Mouse (Mus musculus): ENCODE results near the gene Kcnip1.

DNA sequence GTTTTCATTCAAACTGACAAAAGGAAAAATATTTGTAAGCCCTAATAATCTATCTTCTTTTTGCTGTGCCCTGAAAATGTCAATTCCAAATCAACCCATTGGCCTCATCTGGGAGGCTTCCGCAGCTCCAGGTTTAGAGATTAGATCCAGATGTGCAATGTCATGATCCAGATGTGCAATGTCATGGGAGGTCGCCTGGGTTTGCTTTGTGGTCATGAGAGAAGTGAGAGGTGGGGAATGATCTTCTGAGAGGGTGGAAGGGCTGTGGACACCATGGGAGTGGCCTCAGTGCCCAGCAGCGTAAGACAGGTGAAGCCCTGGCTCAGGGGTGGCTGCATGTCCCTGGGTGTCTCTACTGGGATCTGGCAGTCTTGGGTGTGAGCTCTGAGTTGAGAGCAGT is 69.9 kb downstream of the Kcnip1 start:
- no peak for TF ChIP-seq CTCF (IDR thresholded peaks at IDR 0.05; ENCODE audit: low read depth)
- no peak for TF ChIP-seq EP300 (optimal IDR thresholded peaks at IDR 0.05)

All from stomach, postnatal 0 days (tissue).